Mouse (Mus musculus) midbrain, embryonic 16.5 days (tissue): ENCODE measurements at regions not wholly inside any gene's neighbourhood (a gene's known extent, or its start where the extent isn't known, plus 50 kb on each side); places are given as distances from the start of the nearest gene placed in this dataset.

Experiments
- ATAC-seq: fragments of 200-750 bp; cut with Nextera tagmentation; 2 replicates; pipeline ENCODE4 v1.8.0; 2017; ENCODE audit warnings: moderate TSS enrichment
- H3K27ac ChIP-seq: fragments of 300-500 bp; sonication (generic); 2 replicates; pipeline ENCODE4 v1.5.1; 2014; ENCODE audit warnings: mild to moderate bottlenecking, low read length, mixed read lengths
- H3K27me3 ChIP-seq: fragments of 300-500 bp; sonication (generic); 2 replicates; pipeline ENCODE4 v1.6.1; 2014; ENCODE audit warnings: low read depth, low read length, mixed read lengths; ENCODE audit not compliant: control insufficient read depth, insufficient read depth
- H3K36me3 ChIP-seq: fragments of 300-500 bp; sonication (generic); 2 replicates; pipeline ENCODE4 v1.6.1; 2014; ENCODE audit warnings: mild to moderate bottlenecking, low read length, moderate library complexity, mixed read lengths; ENCODE audit not compliant: control insufficient read depth, insufficient read depth
- H3K4me1 ChIP-seq: fragments of 300-500 bp; sonication (generic); 2 replicates; pipeline ENCODE4 v1.6.1; 2014; ENCODE audit warnings: mild to moderate bottlenecking, low read length, mixed read lengths; ENCODE audit not compliant: control insufficient read depth, insufficient read depth
- H3K4me2 ChIP-seq: fragments of 300-500 bp; sonication (generic); 2 replicates; pipeline ENCODE4 v1.6.1; 2014; ENCODE audit warnings: mild to moderate bottlenecking, low read length, mixed read lengths
- H3K4me3 ChIP-seq: fragments of 300-500 bp; sonication (generic); 2 replicates; pipeline ENCODE4 v1.5.1; 2014; ENCODE audit warnings: low read depth, mild to moderate bottlenecking, low read length, moderate library complexity, mixed read lengths
- H3K9ac ChIP-seq: fragments of 300-500 bp; sonication (generic); 2 replicates; pipeline ENCODE4 v1.6.1; 2014; ENCODE audit warnings: low read depth, low read length, mixed read lengths
- H3K9me3 ChIP-seq: fragments of 300-500 bp; sonication (generic); replicated peaks from 2 replicates; pipeline ENCODE4 v1.6.1; 2014; ENCODE audit warnings: mild to moderate bottlenecking, low read length, mixed read lengths; ENCODE audit not compliant: control insufficient read depth, poor library complexity, severe bottlenecking
- WGBS: fragments of 180-500 bp; shearing (Covaris S2); extraction: QIAGEN DNeasy Blood & Tissue Kit; methylation state at CpG from one replicate; pipeline ENCODE4 v1.1.7; 2014; 5-methylcytosine and 5-hydroxymethylcytosine counted together

DNA sequence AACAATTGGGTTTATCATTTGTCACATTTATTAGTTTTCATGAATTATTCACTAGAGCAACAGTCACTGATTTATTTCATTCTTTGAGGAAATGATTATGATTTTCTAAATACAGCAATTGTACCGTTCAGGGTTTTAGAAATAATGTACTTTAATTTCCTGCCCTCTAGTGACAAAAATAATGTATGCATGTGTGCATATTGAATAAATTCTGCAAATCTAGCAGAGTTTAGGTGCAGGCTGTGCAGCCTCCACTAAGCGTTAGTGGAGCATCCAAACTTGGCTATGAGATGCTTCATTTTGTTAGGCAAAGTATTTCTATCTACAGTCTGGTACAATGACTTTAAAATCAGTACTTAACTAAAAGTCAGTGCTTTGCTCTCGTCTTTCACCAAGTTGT lies 642.1 kb upstream of the A830018L16Rik start:
- Histone ChIP-seq H3K4me3 (no peak overlapping the region), H3K9me3 (no peaks in the 10 kb centered on the region), H3K36me3 (no peaks in the 10 kb centered on the region), H3K4me1 (no peaks in the 10 kb centered on the region), H3K9ac (no peak overlapping the region), H3K27me3 (no peaks in the 10 kb centered on the region), H3K27ac (no peak overlapping the region), H3K4me2 (no peak overlapping the region)
- 67% methylated on average over 3 of the region's 3 CpGs for WGBS
- peak; percentile 51; the same call in 1 of the 2 replicates for ATAC-seq

GRCm38 (mm10) chr1:10794074-10794783 lies 619.7 kb upstream of the A830018L16Rik start:
- Histone ChIP-seq H3K36me3 (no peaks in the 10 kb centered on the region), H3K9ac (no peak overlapping the region), H3K27ac (no peak overlapping the region), H3K27me3 (no peaks in the 10 kb centered on the region), H3K4me1 (no peaks in the 10 kb centered on the region), H3K4me2 (no peak overlapping the region), H3K9me3 (no peaks in the 10 kb centered on the region), H3K4me3 (no peak overlapping the region)
- ATAC-seq = peak; percentile 79
- 59% methylated on average over 6 of the region's 6 CpGs for WGBS

GRCm38 (mm10) chr1:10835653-10836415 lies 578.1 kb upstream of the A830018L16Rik start:
- Histone ChIP-seq H3K9me3 (0 out of 2 replicates have a peak, but pooled peaks cover 4% of the 10 kb centered on the region), H3K27ac (no peak overlapping the region), H3K36me3 (no peaks in the 10 kb centered on the region), H3K4me1 (no peaks in the 10 kb centered on the region), H3K27me3 (no peaks in the 10 kb centered on the region), H3K4me3 (no peak overlapping the region), H3K9ac (no peak overlapping the region), H3K4me2 (no peak overlapping the region)
- 51% methylated on average over 6 of the region's 6 CpGs for WGBS
- peak; percentile 82 for ATAC-seq

DNA sequence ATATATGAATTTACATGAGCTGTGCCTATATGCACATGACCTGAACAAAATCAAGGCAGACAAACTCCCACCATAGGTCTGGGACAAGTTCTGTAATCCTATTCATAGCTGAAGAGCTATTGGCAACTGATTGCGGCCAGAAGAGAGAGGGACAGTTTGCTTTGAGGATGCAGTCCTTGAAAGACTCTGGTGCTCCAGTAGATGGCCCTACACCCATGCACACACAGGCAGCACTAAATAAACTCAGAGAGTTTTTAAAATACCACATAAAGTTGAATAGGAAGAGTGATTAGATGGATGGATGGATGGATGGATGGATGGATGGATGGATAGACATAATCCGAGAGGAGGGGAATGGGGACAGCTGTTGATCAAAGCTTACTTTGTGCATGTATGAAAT lies 576.7 kb upstream of the A830018L16Rik start:
- 73% methylated on average over 2 of the region's 2 CpGs for WGBS
- no peak overlapping the region for H3K27ac ChIP-seq
- no peak overlapping the region for H3K4me3 ChIP-seq
- no peaks in the 10 kb centered on the region for H3K36me3 ChIP-seq
- 0 out of 2 replicates have a peak, but pooled peaks cover 4% of the 10 kb centered on the region for H3K9me3 ChIP-seq
- H3K27me3 ChIP-seq = no peaks in the 10 kb centered on the region
- no peaks in the 10 kb centered on the region for H3K4me1 ChIP-seq
- H3K4me2 ChIP-seq = no peak overlapping the region
- ATAC-seq = 0 out of 2 replicates have a peak, but pooled peaks have one; percentile 39
- no peak overlapping the region for H3K9ac ChIP-seq

- H3K36me3 ChIP-seq = no peaks in the 10 kb centered on the region
- no peaks in the 10 kb centered on the region for H3K9me3 ChIP-seq
- 82% methylated on average over 2 of the region's 2 CpGs for WGBS
- no peaks in the 10 kb centered on the region for H3K4me1 ChIP-seq
- no peak for ATAC-seq
- no peak overlapping the region for H3K27ac ChIP-seq
- no peaks in the 10 kb centered on the region for H3K27me3 ChIP-seq
- no peak overlapping the region for H3K4me2 ChIP-seq
- H3K4me3 ChIP-seq = no peak overlapping the region
- no peak overlapping the region for H3K9ac ChIP-seq
Measured at GRCm38 (mm10) chr1:10852934-10853333, 561.0 kb upstream of the A830018L16Rik start.

DNA sequence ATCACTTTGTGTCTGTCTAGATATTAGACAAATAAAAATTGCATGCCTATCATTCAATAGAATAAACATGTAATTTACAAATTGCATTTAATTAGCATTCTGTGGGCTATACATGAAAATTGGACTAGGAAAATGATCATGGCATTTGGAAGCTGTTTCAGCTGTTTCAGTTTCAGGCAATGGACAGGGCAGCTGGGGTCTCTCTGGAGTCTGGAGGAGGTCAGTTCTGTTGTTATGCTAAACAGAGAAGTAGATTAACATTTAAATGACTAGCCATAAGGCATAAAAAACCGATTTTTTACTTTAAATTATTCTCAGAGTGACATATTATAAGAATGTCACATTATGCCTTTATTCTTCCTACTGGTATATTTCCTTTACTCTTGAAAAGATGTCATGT lies 559.4 kb upstream of the A830018L16Rik start:
- H3K4me2 ChIP-seq = no peak overlapping the region
- ATAC-seq = no peak
- 21% methylated on average over 1 of the region's 1 CpGs for WGBS

GRCm38 (mm10) chr1:10871163-10871853 lies 542.6 kb upstream of the A830018L16Rik start:
- H3K36me3 ChIP-seq = no peaks in the 10 kb centered on the region
- ATAC-seq = no peak
- H3K9me3 ChIP-seq = no peaks in the 10 kb centered on the region
- H3K4me1 ChIP-seq = no peaks in the 10 kb centered on the region
- H3K9ac ChIP-seq = no peak overlapping the region
- H3K4me2 ChIP-seq = no peak overlapping the region
- no peak overlapping the region for H3K4me3 ChIP-seq
- WGBS = 90% methylated on average over 5 of the region's 5 CpGs
- H3K27me3 ChIP-seq = no peaks in the 10 kb centered on the region
- H3K27ac ChIP-seq = no peak overlapping the region

More for the DNA sequence above, 559.4 kb upstream of the A830018L16Rik start:
- no peak overlapping the region for H3K4me3 ChIP-seq
- H3K9ac ChIP-seq = no peak overlapping the region
- no peaks in the 10 kb centered on the region for H3K27me3 ChIP-seq
- no peaks in the 10 kb centered on the region for H3K36me3 ChIP-seq
- H3K9me3 ChIP-seq = no peaks in the 10 kb centered on the region
- no peak overlapping the region for H3K27ac ChIP-seq
- no peaks in the 10 kb centered on the region for H3K4me1 ChIP-seq

DNA sequence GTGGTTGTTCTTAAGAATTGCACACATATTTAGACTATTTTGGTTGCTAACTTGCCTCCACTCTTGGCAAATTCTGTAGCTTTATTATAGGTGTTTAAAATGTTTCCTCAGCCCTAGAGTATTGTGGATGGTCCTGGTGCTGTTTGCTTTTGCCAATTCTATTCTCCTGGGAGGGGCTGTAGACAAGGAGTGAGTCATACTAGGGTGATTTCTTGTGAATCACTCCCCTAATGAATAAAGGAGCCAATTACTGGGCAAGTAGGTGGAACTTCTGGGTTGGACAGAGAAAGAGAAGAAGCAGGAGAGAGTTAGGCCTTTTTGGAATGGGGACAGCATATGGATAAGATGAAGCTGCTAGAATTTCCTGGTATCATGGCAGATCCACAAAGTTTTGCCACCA lies 541.6 kb upstream of the A830018L16Rik start:
- H3K27me3 ChIP-seq = no peaks in the 10 kb centered on the region
- H3K36me3 ChIP-seq = no peaks in the 10 kb centered on the region
- H3K4me2 ChIP-seq = no peak overlapping the region
- H3K4me1 ChIP-seq = no peaks in the 10 kb centered on the region
- H3K9ac ChIP-seq = no peak overlapping the region
- no peak for ATAC-seq
- H3K4me3 ChIP-seq = no peak overlapping the region
- H3K27ac ChIP-seq = no peak overlapping the region
- H3K9me3 ChIP-seq = no peaks in the 10 kb centered on the region

- no peaks in the 10 kb centered on the region for H3K27me3 ChIP-seq
- no peaks in the 10 kb centered on the region for H3K9me3 ChIP-seq
- 62% methylated on average over 2 of the region's 2 CpGs for WGBS
- no peak overlapping the region for H3K9ac ChIP-seq
- no peak for ATAC-seq
- H3K36me3 ChIP-seq = no peaks in the 10 kb centered on the region
- no peak overlapping the region for H3K4me3 ChIP-seq
- no peak overlapping the region for H3K4me2 ChIP-seq
- no peaks in the 10 kb centered on the region for H3K4me1 ChIP-seq
- H3K27ac ChIP-seq = no peak overlapping the region
Measured at GRCm38 (mm10) chr1:10872726-10873125, 541.2 kb upstream of the A830018L16Rik start.
